Mouse (Mus musculus) hindbrain, postnatal 0 days (tissue): ENCODE data around the gene Chid1. TPM values are rescaled to one million over a fixed set of nuclear protein-coding genes. Genes with fewer than 3 reads are reported as not detected.
A peak's percentile ranks its signal among the peaks of the same experiment; 100 is the strongest.

Experiments
- ATAC-seq: fragments of 200-750 bp; cut with Nextera tagmentation; 2 replicates; pipeline ENCODE4 v1.8.0; 2017; ENCODE audit warnings: mild to moderate bottlenecking, moderate TSS enrichment, moderate library complexity
- DNase-seq: peaks from one replicate; pipeline ENCODE4 v3.0.0-alpha.2; 2015; ENCODE audit warnings: low spot score
- H3K27ac ChIP-seq: fragments of 300-500 bp; sonication (generic); 2 replicates; pipeline ENCODE4 v1.5.1; 2014; ENCODE audit warnings: mild to moderate bottlenecking
- H3K27me3 ChIP-seq: fragments of 300-500 bp; sonication (generic); 2 replicates; pipeline ENCODE4 v1.6.1; 2014; ENCODE audit warnings: low read length, mixed read lengths; ENCODE audit not compliant: insufficient read depth
- H3K36me3 ChIP-seq: fragments of 300-500 bp; sonication (generic); 2 replicates; pipeline ENCODE4 v1.6.1; 2014; ENCODE audit warnings: low read length, mixed read lengths; ENCODE audit not compliant: insufficient read depth
- H3K4me1 ChIP-seq: fragments of 300-500 bp; sonication (generic); 2 replicates; pipeline ENCODE4 v1.6.1; 2014; ENCODE audit warnings: antibody characterized with exemption, low read length, mixed read lengths; ENCODE audit not compliant: insufficient read depth
- H3K4me2 ChIP-seq: fragments of 300-500 bp; sonication (generic); 2 replicates; pipeline ENCODE4 v1.6.1; 2014; ENCODE audit warnings: low read depth, mild to moderate bottlenecking, low read length, moderate library complexity, mixed read lengths
- H3K4me3 ChIP-seq: fragments of 300-500 bp; sonication (generic); 2 replicates; pipeline ENCODE4 v1.5.1; 2014; ENCODE audit warnings: low read length
- H3K9ac ChIP-seq: fragments of 300-500 bp; sonication (generic); replicated peaks from 2 replicates; pipeline ENCODE4 v1.6.1; 2014; ENCODE audit warnings: mild to moderate bottlenecking, low read length, moderate library complexity, mixed read lengths
- H3K9me3 ChIP-seq: fragments of 300-500 bp; sonication (generic); 2 replicates; pipeline ENCODE4 v1.6.1; 2016; ENCODE audit warnings: low read length, mixed read lengths
- CTCF ChIP-seq: IDR thresholded peaks from 2 replicates; pipeline ENCODE4 v1.5.1; 2016; ENCODE audit warnings: antibody characterized with exemption, control low read depth, low read depth
- WGBS: fragments of 180-500 bp; shearing (Covaris S2); extraction: QIAGEN DNeasy Blood & Tissue Kit; methylation state at CpG from one replicate; pipeline ENCODE4 v1.1.7; 2014; 5-methylcytosine and 5-hydroxymethylcytosine counted together
- polyA plus RNA-seq: library from polyadenylated mRNA; unstranded; fragments of >200 nt; fragmentation: Nextera tagmentation; extraction: Ambion mirVana; gene quantifications from 2 replicates; pipeline ENCODE4 v1.2.1, GENCODE M21; 2015
- total RNA-seq: library from RNA; depleted of rRNA; stranded (reverse); fragments of >200 nt; gene quantifications from 2 replicates; pipeline ENCODE4 v1.2.3, GENCODE M21; 2014

The Chid1 gene
- total and polyA plus RNA-seq, 2 experiments from 2014 or later, result 47.8 to 55.2 TPM

DNA sequence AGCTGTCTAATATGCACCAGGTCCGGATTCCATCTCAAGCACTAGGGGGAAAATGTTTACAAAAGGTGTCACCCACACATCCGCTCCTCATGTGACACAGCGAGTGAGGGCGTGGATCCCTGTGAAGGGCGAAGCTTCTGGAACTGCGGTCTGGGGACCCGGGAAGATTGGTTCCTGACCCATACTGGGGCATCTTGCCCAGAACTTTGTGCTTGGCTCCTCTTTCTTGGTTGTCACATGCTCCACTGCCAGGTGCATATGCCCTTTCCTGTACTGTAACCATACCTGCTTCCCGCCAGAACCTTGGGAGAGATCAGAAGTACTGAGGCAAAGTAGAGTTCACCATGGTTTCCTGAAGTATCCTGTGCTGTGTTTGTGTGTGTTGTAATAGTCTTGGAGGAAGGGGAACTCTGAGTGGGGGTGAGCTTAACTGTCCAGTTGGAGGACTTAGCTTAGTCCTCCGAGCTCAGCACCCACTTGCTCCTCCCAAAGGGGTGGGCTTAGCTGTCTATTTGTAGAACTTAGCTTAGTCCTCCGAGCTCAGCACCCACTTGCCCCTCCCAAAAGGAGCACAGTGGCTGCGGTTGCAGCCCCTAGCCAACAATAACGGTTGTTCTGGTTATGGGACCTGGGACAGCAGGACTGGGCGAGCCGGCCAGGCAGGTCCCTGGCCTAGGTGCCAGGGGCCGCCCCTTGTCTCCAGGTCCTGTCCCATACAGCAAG is 79.1 kb downstream of the Chid1 start, which contains the start of gene Cracr2b:
Gene Cracr2b, plus strand, starts transcription at position 704 of the 723 bp plus-strand sequence.
- WGBS, result 70% methylated on average over 15 of the region's 15 CpGs
- Histone ChIP-seq H3K9ac (peak within 1 kb of the TSS; percentile 46; the same call in 1 of the 2 replicates), H3K4me2 (peak within 1 kb of the TSS; percentile 69), H3K27ac (no peak within 1 kb of the TSS), H3K9me3 (no peaks in the 10 kb centered on the region), H3K27me3 (peaks cover 28% of the 10 kb centered on the region), H3K36me3 (0 out of 2 replicates have a peak, but pooled peaks cover 4% of the 10 kb centered on the region), H3K4me1 (0 out of 2 replicates have a peak, but pooled peaks cover 8% of the 10 kb centered on the region), H3K4me3 (peak within 1 kb of the TSS; percentile 37)
- DNase-seq, result no peak
- no peak for TF ChIP-seq CTCF
- ATAC-seq, result no peak

DNA sequence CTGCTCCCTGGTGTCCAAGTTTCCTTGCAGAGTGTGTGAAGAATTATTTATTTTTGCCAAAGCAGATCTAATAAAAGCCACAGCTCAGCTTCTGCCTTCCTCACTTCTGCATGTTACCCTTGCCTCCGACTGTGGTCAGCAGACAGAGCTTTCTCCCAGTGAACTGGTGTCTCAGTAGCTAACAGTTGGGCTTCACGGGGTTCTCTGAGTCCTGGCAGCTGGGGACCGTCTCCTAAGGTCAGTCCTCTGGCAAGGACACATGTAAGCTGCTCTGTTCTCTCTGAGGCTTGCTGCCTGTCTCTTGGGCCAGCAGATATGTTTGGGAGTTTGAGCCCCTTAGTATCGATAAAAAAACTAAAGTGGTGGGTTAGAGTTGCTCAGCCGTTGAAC is 79.7 kb downstream of the Chid1 start:
- H3K36me3 ChIP-seq, result 0 out of 2 replicates have a peak, but pooled peaks cover 4% of the 10 kb centered on the region
- H3K4me3 ChIP-seq, result no peak overlapping the region
- H3K9ac ChIP-seq, result no peak overlapping the region
- H3K9me3 ChIP-seq, result no peaks in the 10 kb centered on the region
- H3K4me2 ChIP-seq, result no peak overlapping the region
- 0 out of 2 replicates have a peak, but pooled peaks cover 8% of the 10 kb centered on the region for H3K4me1 ChIP-seq
- TF ChIP-seq CTCF, result no peak
- ATAC-seq (no peak), DNase-seq (no peak)
- H3K27me3 ChIP-seq, result peaks cover 22% of the 10 kb centered on the region
- no peak overlapping the region for H3K27ac ChIP-seq
- WGBS, result 78% methylated on average over 5 of the region's 5 CpGs

DNA sequence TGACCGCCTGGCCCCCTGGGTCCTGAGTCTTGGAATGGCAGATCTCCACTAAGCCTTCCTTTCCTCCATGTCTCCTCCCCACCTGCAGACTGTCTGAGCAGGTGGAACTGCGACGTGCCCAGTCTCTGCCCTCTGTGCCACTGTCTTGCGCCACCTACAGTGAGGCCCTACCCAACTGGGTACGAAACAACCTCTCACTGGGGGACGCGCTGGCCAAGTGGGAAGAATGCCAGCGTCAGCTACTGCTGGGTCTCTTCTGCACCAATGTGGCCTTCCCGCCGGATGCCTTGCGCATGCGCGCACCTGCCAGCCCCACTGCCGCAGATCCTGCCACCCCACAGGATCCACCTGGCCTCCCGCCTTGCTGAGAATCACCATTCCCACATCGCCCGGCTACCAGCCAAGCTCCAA is 80.4 kb downstream of the Chid1 start:
- 0 out of 2 replicates have a peak, but pooled peaks cover 4% of the 10 kb centered on the region for H3K36me3 ChIP-seq
- WGBS, result 89% methylated on average over 17 of the region's 17 CpGs
- H3K4me3 ChIP-seq, result no peak overlapping the region
- no peak for DNase-seq
- ATAC-seq, result no peak
- no peak overlapping the region for H3K4me2 ChIP-seq
- H3K27ac ChIP-seq, result no peak overlapping the region
- no peak overlapping the region for H3K9ac ChIP-seq
- no peak for TF ChIP-seq CTCF
- H3K27me3 ChIP-seq, result peaks cover 21% of the 10 kb centered on the region
- no peaks in the 10 kb centered on the region for H3K9me3 ChIP-seq
- 0 out of 2 replicates have a peak, but pooled peaks cover 8% of the 10 kb centered on the region for H3K4me1 ChIP-seq

DNA sequence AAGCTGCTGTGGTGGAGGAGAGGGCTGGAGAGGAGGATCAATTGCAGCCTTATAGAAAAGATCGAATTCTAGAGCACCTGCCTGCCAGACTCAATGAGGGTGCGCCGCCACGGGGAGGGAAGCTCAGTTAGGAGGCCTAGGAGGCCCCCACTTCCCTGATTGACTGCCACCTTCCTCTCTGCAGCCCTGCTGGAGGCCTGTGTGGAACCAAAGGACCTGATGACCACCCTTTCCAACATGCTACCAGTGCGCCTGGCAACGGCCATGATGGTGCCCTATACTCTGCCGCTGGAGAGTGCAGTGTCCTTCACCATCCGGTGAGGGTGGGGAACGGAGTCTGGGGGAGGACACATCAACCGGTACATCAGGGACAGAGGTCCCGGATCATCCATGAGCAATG is 81.0 kb downstream of the Chid1 start:
- no peak for TF ChIP-seq CTCF
- Histone ChIP-seq H3K36me3 (0 out of 2 replicates have a peak, but pooled peaks cover 4% of the 10 kb centered on the region), H3K4me3 (no peak overlapping the region), H3K4me1 (0 out of 2 replicates have a peak, but pooled peaks cover 8% of the 10 kb centered on the region), H3K9ac (no peak overlapping the region), H3K9me3 (no peaks in the 10 kb centered on the region), H3K27ac (no peak overlapping the region), H3K27me3 (peaks cover 16% of the 10 kb centered on the region), H3K4me2 (no peak overlapping the region)
- ATAC-seq (no peak), DNase-seq (no peak)
- WGBS, result 94% methylated on average over 11 of the region's 11 CpGs

DNA sequence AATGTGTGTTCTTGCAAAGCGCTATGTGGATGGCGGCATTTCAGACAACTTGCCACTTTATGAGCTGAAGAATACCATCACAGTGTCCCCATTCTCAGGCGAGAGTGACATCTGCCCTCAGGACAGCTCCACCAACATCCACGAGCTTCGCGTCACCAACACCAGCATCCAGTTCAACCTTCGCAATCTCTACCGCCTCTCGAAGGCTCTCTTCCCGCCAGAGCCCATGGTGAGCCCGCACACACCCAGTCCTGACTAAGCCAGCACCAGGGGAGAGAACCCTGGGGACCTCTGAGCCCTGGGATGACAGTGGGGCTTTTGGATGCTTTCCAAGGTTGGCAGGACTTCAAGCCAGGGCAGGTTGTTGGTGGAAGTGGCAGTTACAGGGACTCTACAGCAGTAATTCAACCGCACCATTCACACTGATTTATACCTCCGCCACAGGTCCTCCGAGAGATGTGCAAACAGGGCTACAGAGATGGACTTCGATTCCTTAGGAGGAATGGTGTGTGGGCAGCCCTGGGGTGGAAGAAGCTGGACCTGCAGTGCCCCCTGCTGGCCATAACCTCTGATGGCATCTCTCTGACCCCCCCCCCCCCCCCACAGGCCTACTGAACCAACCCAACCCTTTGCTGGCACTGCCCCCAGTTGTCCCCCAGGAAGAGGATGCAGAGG is 81.5 kb downstream of the Chid1 start:
- Histone ChIP-seq H3K27me3 (peaks cover 11% of the 10 kb centered on the region), H3K4me1 (0 out of 2 replicates have a peak, but pooled peaks cover 8% of the 10 kb centered on the region), H3K9me3 (no peaks in the 10 kb centered on the region), H3K9ac (no peak overlapping the region), H3K27ac (no peak overlapping the region), H3K4me2 (no peak overlapping the region), H3K4me3 (no peak overlapping the region), H3K36me3 (0 out of 2 replicates have a peak, but pooled peaks cover 4% of the 10 kb centered on the region)
- peak; percentile 49 for TF ChIP-seq CTCF
- ATAC-seq, result no peak
- no peak for DNase-seq
- WGBS, result 82% methylated on average over 15 of the region's 15 CpGs

DNA sequence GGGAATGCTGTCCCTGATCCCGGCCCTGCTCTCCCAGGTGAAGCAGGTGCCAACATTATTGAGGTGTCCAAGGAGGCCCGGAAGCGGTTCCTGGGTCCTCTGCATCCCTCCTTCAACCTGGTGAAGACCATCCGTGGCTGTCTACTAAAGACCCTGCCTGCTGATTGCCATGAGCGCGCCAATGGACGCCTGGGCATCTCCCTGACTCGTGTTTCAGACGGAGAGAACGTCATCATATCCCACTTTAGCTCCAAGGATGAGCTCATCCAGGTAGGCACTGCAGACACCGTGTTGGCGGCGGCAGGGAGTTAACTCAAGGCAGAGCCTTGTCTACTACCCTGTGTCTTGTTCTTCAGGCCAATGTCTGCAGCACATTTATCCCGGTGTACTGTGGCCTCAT is 82.4 kb downstream of the Chid1 start:
- ATAC-seq (no peak), DNase-seq (no peak)
- 93% methylated on average over 14 of the region's 14 CpGs for WGBS
- no peak overlapping the region for H3K9ac ChIP-seq
- H3K9me3 ChIP-seq, result no peaks in the 10 kb centered on the region
- peaks cover 5% of the 10 kb centered on the region; the same call in 1 of the 2 replicates for H3K36me3 ChIP-seq
- 0 out of 2 replicates have a peak, but pooled peaks cover 8% of the 10 kb centered on the region for H3K4me1 ChIP-seq
- TF ChIP-seq CTCF, result no peak
- no peak overlapping the region for H3K4me2 ChIP-seq
- H3K27ac ChIP-seq, result no peak overlapping the region
- no peak overlapping the region for H3K4me3 ChIP-seq
- peaks cover 10% of the 10 kb centered on the region for H3K27me3 ChIP-seq
